Mouse (Mus musculus): ENCODE measurements at regions not wholly inside any gene's neighbourhood (a gene's known extent, or its start where the extent isn't known, plus 50 kb on each side); places are given as distances from the start of the nearest gene placed in this dataset.

DNA sequence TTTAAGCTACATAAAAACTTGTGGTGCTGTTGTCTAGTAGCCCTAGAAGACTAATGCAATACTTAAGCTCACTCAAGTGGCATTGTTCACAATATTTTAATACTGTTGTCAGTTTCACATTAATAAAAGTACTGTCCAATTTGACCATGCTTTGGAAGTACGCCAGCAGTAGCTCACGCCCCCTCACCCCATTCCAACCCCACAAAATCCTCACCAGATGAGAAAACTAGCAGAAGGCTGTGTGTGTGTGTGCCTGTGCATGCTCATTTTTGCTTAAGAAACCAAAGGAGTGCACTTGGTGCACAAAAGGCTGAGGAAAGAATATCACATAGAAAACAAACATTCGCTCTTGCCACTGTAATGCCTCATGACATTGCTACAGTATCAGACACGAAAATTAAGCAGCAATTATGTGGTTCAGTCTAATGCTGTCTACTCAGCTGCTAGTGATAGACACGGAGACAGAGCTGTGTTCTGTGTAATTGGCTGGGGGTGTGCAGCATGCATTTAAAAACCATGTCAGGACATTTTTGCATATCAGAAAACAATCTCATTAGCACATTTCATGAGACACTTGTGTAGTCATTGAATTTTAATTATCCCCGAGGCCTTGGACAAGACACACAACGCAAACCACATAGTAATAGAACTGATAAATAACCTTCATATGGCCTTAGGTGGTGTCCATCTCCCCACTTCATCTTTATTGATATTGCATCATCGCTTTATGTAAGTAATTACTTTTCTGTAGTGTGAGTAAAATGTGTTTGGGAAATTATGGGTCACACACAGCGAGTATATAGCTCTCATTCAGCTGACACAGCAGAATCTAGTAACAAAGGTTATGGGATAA lies 405.6 kb upstream of the Pik3r1 start:
- no peak for ATAC-seq (ENCODE audit: extremely low read depth, insufficient number of reproducible peaks, low FRiP score, poor library complexity, severe bottlenecking)

DNA sequence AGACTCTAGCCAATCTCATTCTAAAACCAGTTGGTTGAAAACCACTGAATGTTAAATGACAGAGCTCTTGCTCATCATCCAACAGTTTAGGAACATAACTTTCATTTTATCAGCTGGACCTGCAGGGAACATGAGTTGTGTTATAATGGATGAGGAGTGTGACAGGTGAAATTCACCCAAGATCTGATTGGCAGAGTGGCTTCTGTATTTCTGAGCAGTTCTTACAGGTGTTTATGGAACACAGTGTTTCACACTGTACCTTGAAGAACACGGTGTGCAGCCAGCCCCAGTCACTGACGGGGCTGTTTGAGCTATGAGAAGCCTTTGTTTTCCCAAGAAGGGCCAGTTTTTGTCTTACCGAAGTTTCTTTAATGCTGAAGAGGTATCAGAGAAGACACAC lies 406.4 kb upstream of the Pik3r1 start:
- ATAC-seq (ENCODE audit: extremely low read depth, insufficient number of reproducible peaks, low FRiP score, poor library complexity, severe bottlenecking): no peak

DNA sequence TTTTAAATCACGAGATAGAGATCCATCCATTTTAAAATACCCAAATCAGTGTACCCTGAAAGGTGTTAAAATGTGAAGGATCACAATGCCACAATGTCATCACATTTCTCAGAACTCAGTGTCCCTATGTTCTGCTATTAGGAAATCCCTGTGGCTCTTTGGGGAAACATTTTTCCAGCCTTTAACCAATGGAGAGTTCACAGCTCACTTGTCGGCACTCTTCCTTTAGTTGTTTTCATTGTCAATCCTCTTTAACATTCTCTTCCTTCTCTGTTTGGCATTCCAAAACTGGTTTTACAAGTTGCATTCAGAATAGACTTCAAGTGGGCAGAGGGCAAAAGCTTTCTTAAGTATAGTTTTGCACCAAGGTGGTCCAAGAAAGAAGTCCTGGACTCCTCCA lies 406.9 kb upstream of the Pik3r1 start:
- no peak for ATAC-seq (ENCODE audit: extremely low read depth, insufficient number of reproducible peaks, low FRiP score, poor library complexity, severe bottlenecking)

DNA sequence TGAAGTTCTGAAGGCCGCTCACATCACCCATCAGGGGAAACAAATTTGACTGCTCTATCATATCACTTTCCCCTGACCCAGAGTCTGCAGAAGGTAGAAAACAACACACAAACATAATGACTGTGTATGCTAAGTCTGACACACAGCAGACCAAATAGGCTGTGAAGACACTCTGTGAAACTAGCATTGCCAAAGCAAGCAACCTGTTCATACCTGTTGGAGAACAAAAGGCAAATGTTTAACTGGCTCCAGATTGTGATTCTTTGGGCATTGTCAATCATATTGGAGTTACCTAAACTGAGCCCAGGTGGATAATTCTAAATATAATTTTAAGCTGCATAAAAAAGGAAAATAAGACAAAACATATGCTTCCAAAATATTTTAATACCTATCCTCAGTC lies 407.4 kb upstream of the Pik3r1 start:
- no peak for ATAC-seq (ENCODE audit: extremely low read depth, insufficient number of reproducible peaks, low FRiP score, poor library complexity, severe bottlenecking)

DNA sequence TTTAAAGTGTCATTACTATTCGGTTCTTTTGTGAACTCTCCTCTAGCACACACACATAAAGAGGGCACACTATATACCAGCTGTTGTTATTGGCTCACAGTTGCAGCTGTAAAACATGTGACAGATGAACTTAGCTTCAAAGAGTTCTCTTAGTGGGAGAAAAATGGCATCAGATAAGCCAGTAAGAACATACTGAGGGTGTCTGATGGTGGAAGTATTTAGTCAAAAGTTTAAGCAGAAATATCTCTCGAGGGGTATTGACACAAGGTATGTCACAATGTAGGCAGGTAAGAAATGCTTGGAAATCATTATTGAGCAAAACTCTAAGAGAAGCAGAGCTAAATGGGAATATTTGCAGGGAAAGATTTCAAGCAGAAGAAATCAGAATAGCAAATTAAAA lies 408.4 kb upstream of the Pik3r1 start:
- no peak for ATAC-seq (ENCODE audit: extremely low read depth, insufficient number of reproducible peaks, low FRiP score, poor library complexity, severe bottlenecking)

DNA sequence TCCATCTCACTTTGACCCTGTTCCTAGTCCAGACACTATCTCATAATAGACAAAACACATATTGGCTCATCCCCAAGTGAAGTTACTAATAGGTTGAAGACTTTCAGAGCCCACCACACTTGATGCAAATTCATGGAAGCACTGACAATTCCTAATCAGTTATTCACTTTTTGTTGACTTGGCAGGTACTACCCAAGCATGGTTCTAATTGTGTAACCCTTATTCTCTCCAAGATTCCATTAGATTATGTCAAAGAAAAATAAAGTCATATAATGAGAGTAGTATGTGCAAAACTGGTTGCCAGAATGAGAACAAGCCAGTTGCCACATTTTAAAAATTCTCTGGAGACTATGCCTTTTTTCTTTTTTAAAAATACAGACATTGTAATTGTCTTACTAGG lies 426.7 kb upstream of the Pik3r1 start:
- no peak for ATAC-seq (ENCODE audit: extremely low read depth, insufficient number of reproducible peaks, low FRiP score, poor library complexity, severe bottlenecking)

DNA sequence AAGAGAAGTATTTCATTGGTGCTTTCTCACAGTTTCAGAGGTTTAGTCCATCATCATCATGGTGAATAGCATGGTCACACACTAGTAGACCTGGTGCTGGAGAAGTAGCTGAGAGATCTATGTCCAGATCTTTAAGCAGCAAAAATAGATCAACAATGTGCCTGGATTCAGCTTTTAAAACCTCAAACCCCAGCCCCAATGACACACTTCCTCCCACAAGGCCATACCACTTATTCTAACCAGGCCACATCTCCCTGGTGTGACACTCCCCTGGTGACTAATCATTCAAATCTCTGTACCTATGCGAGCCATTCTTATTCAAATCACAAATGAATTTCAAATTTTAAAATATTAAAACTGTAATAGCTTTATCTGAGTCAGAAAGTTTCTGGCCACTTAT lies 434.3 kb upstream of the Pik3r1 start:
- no peak for ATAC-seq (ENCODE audit: extremely low read depth, insufficient number of reproducible peaks, low FRiP score, poor library complexity, severe bottlenecking)

DNA sequence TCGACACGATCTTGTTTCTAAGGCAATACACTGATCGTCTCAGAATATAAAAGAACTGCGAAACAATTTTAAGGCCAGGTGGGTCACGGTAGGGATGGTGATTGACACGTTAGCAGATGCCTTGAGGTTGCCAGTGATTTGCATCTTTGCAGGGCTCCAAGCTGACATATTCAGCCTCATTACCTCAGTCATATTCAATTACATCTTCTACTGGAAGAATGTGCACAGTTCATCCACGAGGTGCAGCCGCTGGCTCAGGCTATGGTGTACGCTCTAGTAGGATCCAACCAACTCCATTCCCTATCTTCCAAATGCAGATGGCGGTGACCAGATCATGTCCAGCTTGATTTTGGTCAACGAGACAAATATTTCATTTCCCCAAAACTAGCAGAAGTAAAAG lies 450.5 kb upstream of the Pik3r1 start:
- ATAC-seq (ENCODE audit: extremely low read depth, insufficient number of reproducible peaks, low FRiP score, poor library complexity, severe bottlenecking): no peak

DNA sequence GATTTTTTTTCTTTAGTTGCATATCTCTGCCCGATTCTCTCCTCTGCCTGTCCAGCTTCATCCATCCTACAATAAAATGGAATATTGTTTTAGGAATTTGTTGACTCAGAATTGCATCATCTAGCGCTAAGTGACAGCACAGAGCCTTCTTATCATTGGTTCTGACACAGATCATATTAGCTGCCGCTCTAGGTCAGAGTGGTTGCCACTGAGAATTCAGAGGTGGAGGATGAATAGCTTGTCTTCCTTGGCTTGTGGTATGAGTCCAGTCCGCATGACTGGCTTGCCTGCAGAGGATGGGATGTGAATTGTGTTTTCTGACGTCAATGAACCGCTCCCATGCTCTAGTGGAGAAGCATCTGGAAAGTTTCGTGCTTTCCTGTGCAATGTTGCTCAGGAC lies 462.3 kb upstream of the Cd180 start:
- no peak for ATAC-seq (ENCODE audit: extremely low read depth, insufficient number of reproducible peaks, low FRiP score, poor library complexity, severe bottlenecking)

DNA sequence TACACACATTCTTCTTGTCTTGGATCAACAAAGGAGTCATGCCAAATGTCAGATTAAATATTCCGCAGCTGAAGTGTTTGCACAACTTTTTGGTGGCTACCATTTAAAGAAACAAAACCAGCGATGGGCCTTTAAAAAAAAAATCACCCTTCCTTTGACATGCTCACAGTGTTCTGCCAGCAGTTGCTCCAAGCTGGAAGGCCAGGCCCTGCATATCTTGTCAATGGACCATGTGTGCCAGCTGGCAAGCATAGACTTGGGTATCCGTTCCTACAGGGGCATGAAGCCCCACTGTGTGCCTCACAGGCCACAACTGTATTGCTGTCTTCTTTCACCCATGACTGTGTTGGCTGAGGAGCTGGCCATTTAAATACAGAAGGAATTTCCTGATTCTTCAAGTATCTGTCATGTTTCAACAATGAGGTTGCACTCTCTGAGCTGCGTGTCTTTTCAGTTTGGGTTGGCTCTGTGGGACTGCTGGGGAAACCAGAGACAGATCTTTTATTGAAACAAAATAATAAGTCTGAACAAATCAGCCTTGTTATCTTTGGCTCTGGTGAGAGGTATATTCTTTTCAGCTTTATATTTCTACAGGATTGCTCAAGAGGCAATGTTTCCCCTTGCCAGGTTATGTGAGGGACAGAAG lies 460.9 kb upstream of the Cd180 start:
- ATAC-seq (ENCODE audit: extremely low read depth, insufficient number of reproducible peaks, low FRiP score, poor library complexity, severe bottlenecking): no peak

DNA sequence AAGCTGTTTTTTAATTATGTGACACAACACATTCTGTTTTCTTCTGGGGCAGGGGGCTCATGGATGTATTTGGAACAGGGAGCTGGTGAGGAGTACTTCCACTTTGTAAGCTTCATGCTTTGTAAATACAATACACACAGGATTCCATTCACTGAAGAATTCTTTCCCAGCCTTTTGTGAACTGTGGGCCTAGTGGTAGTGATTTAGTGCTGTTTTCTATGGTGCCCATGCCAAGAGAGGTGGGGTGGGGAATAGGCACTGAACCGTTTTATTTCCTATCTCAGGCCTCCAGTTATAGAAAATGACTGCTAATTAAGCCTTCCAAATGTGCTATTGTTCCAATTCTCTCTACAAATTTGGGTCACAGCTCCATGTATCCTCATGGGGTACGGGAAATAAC lies 442.5 kb upstream of the Cd180 start:
- ATAC-seq (ENCODE audit: extremely low read depth, insufficient number of reproducible peaks, low FRiP score, poor library complexity, severe bottlenecking): no peak

DNA sequence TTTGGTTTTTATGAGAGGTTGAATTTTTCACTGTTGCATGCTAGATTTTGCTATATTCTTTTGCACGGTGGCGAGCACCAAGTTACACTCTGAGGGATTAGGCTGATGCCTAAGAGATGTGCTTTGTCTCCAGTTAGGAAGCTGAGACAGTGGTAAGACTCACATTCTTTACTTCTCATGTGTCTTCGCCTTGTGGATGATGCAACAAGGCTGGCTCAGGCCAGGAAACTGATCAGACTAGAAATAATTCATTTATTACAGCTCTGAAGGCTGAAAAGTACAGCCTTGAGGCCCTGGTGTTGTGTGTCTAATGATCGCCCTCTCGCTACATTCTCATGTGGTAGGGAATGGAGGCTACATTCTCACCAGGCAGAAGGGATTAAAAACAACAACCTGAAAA lies 441.6 kb upstream of the Cd180 start:
- no peak for ATAC-seq (ENCODE audit: extremely low read depth, insufficient number of reproducible peaks, low FRiP score, poor library complexity, severe bottlenecking)

DNA sequence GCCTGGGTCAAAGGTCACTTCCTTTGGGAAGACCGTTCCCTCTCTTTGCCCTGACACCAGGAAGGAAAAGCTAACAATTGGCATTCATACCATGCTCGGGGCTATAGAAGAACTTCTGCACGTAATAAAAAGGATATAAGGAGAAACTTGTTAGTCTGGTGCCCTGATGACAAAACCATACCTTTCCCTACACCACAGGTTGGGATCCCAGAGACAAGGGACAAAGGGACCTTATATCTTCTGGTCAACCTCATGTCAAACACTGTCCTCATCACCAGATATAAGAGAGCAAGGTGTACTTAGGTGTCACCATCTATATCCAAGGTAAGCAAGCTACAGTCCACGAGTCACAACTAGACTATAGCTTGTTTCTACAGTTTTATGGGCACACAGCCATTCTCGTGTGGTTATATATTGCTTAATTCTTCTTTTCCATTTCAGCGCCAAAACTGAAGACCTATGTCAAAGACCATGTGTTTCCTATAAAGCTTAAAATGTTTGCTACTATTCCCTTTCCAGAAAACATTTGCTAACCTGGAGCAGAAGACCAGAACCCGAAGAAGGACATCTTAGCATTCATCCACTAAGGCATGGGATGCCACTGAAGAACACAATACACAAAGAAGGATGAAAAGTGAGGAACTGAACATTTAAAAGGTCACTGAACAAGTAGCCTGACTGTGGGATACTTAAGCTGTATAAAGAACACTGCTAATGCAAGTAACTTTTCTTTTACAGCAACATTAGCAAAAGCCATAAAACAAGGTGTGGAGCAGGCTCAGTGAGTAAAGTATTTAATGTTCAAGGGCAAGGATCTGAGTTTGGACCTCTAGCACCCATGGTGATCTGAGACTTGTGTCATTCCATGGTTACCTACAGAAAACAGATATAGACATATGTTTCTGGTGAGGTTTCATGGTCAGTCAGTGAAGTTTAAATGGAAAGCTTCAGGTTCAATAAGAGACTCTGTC lies 437.7 kb upstream of the Cd180 start:
- no peak for ATAC-seq (ENCODE audit: extremely low read depth, insufficient number of reproducible peaks, low FRiP score, poor library complexity, severe bottlenecking)

DNA sequence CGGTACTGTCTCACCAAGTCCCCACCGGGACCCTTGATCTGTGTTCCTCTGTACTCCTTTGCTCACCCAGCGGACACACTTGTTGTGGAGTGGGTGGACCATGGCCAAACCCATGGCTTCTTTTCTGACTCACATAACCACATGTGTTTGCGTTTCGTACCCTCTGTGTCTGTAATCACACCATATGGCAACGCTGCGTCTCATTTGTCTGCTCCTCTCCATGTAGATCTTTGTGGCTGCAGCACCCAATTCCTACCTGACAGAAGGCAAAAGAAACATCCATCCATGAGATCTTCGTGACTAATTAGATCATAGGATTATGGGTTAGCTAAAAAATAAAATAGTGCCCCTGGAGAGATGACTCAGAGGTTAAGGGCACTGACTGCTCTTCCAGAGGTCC lies 435.2 kb upstream of the Cd180 start:
- no peak for ATAC-seq (ENCODE audit: extremely low read depth, insufficient number of reproducible peaks, low FRiP score, poor library complexity, severe bottlenecking)

DNA sequence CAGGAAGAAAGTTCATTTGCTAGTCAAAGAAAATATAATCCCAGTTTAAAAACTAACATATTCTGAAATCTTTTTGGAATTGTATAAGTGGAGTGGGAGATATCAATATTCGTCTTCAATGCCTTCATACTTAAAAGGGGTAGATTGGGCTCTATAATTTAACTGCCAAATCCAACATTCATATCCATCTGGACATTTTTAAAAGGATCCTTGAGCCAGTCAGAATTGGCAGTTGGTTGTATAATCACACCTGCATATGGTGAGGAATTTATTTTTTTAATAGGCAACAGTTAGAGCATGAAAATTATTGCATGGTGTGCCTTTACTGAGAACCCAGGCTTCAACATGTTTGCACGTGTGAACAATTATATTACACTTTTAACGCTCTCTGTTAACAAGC lies 419.5 kb upstream of the Cd180 start:
- no peak for ATAC-seq (ENCODE audit: extremely low read depth, insufficient number of reproducible peaks, low FRiP score, poor library complexity, severe bottlenecking)

DNA sequence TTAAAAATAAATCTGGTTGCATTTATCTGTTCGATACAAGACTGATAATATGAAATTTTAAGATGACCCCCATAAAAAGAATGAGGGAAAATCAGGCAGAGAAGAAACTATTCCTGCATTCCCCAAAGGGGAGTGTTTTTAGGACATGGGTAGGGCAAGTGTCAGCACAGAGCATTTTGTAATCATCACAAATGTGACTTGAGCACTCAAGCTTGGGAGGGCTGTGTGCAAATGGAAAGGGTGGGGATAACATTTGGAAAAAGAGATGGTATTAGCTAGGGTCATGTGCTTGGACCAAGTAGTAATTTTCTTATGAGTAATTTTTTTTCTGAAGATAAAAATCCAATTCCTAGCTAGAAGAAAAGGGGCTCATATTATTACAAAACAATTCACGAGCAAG lies 418.1 kb upstream of the Cd180 start:
- no peak for ATAC-seq (ENCODE audit: extremely low read depth, insufficient number of reproducible peaks, low FRiP score, poor library complexity, severe bottlenecking)

DNA sequence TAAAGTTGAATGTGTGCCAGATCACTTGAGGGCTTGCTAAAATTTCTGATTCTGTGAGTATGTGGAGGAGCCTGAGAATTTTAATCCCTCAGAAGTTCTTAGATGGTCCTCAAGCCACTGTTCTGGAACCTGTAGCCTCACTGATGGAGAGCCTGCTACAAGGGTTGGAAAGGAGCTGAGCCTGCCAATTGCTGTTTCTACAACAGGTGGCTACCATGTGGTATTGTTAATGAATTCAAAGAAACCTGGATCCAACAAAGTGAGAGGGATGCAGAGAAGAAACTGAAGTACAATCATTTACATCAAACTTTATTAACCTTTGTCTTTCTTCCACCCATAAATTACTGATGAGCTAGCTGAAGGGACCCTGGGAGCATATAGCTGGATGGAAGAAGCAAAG lies 416.5 kb upstream of the Cd180 start:
- no peak for ATAC-seq (ENCODE audit: extremely low read depth, insufficient number of reproducible peaks, low FRiP score, poor library complexity, severe bottlenecking)

DNA sequence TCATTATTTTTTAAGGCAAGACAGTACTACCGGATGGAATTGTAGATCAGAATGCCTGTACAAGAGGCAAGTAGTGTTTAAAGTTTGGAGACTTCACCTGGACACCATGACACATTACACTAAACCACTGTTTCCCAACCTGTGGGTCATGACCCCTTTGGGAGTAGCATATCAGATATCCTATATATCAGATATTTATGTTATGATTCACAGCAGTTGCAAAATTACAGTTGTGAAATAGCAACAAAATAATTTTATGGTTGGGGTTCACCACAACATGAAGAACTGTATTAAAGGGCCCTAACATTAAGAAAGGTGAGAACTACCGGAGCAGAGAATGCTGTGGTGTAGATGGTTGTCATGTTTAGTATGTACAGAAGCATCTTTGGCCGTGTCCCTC lies 413.2 kb upstream of the Cd180 start:
- no peak for ATAC-seq (ENCODE audit: extremely low read depth, insufficient number of reproducible peaks, low FRiP score, poor library complexity, severe bottlenecking)

DNA sequence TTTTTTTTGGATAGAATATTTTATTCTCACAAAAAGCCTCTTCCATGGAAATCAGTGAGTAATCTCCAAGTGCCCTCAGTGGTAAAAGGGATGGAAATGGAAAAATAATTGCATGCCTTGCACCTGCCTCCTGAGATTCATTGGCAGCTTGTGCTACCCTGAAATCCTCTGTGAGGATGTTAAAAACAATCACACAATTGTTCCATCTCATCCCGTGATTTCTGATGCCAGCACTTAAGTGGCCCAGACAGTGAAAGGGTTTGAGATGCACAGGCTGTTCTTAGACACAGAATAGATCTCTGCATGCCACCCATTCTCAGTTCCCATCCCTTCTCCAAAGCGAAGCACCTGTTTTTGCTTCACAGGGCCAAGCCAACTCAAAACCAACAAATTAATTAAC lies 398.9 kb upstream of the Cd180 start:
- ATAC-seq (ENCODE audit: extremely low read depth, insufficient number of reproducible peaks, low FRiP score, poor library complexity, severe bottlenecking): no peak

DNA sequence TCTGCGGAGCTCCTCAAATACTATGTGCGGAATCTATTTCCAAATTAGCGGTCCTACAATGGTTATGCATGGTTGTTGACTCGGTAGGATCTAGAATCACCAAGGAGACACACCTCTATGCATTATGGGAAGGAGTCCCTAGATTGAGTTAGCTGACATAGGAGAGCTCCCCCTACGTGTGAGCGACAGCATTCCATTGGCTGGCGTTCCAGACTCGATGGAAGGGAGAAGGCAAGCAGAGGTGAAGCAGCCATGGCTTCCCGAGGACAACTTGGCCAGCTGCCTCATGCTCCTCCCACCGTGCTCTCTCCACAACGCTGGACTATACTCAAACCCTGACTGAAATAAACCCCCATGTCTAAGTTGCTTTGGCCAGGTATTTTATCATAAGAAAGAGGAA lies 398.3 kb upstream of the Cd180 start:
- ATAC-seq (ENCODE audit: extremely low read depth, insufficient number of reproducible peaks, low FRiP score, poor library complexity, severe bottlenecking): no peak
